Mouse (Mus musculus) left cerebral cortex, postnatal 10 days (tissue): ENCODE measurements at regions not wholly inside any gene's neighbourhood (a gene's known extent, or its start where the extent isn't known, plus 50 kb on each side); places are given as distances from the start of the nearest gene placed in this dataset.

Source experiments
- DNase-seq, 2 experiments: peaks; one replicate each; pipeline ENCODE4 v3.0.0; 2021 to 2022; ENCODE audit warnings: low spot score in 2 of 2, mixed read lengths in 1 of 2; ENCODE audit errors: extremely low spot score in 1 of 2
- intact Hi-C: fragments of 180-260 bp; cut with DNase I; formaldehyde crosslinking; loops from one replicate; pipeline ENCODE4 v1.15.1; 2025

GRCm38 (mm10) chr8:10096413-10096812 lies 57.3 kb upstream of the Myo16 start:
- intact Hi-C loops = no loop called here
- peak in 1 of 2 experiments; percentile 12 for DNase-seq

DNA sequence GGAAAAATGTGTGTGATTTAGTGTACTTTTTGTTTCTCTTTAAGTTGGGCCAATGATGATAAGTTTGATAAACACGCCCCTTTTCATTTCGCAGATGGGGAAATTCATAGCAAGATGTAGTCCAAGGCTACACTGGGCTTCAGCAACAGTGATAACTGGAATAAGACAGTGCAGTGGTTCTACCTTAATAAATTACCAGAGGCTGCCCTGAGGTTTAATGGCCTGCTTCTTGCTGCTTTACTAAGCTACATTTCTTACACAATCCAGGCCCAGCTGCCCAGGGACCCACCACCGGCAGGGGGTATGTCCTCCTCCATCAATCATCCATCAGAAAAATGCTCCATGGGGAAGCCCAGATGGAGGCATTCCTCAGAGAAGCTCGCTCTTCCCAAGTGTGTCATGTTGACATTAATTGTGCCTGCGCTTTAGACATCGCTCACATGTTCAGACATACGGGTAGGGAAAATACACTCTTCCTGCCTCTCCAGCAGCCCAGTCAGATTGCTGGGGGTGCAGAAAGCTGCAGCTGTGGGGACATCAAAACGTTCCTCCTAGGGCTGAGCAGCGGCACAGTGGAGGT lies 56.7 kb upstream of the Myo16 start:
- intact Hi-C loops = no loop called here
- DNase-seq = no peak
